In the genomic region with DNA sequence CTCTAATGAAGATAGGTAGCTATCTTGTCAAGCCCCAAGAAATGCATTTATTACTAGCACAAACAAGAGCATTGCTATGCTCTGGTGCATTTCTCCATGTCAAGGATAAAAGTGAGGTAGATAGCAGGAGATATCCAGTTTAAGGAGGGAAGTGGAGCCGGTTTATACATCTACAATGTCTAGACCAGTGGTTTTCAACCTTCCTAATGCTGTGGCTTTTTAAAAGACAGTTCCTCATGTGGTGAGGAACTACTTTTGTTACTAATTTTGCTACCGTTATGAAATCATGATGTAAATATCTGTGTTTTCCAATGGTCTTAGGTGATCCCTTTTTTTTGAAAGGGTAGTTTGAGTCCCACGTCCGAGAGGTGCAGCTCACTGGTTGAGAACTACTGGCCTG, we compare ENCODE assay signal across 19 mouse cellular contexts. TPM values are rescaled to one million over a fixed set of nuclear protein-coding genes. Genes with fewer than 3 reads are reported as not detected.
"Had no signal": no experiment of that assay in that cellular context is flagged by ENCODE, and none has a peak within 500 bp of the region (broad histone marks: within the 10 kb centered on the region; RNA-seq: fewer than 3 reads in every experiment).

No protein-coding gene starts in this region.

- H3K9ac ChIP-seq: lung, embryonic 14.5 days; neural tube, embryonic 13.5 days; neural tube, embryonic 15.5 days had no signal

- ATAC-seq: midbrain, embryonic 16.5 days had no signal

- H3K9me3 ChIP-seq: midbrain, embryonic 10.5 days; neural tube, embryonic 13.5 days; neural tube, embryonic 15.5 days had no signal

- DNase-seq: lung, adult 18-20 months; lung, embryonic 14.5 days; lung, postnatal 10 days; lung, postnatal 4 days; midbrain, embryonic 14.5 days; retina, postnatal 1 day; right cerebral cortex, adult 18-20 months; right cerebral cortex, postnatal 25 days; right cerebral cortex, postnatal 4 days; spleen, adult 18-20 months; thymus, adult 18-20 months; thymus, postnatal 14 days; thymus, postnatal 36 days had no signal

- H3K27me3 ChIP-seq: neural tube, embryonic 13.5 days; neural tube, embryonic 15.5 days had no signal

- H3K36me3 ChIP-seq: neural tube, embryonic 15.5 days had no signal

- H3K4me1 ChIP-seq: midbrain, embryonic 10.5 days; neural tube, embryonic 13.5 days; neural tube, embryonic 15.5 days had no signal

- H3K4me3 ChIP-seq: midbrain, embryonic 10.5 days; myocyte; neural tube, embryonic 13.5 days; neural tube, embryonic 15.5 days had no signal

- H3K27ac ChIP-seq: midbrain, embryonic 10.5 days; neural tube, embryonic 13.5 days; neural tube, embryonic 15.5 days had no signal

- H3K4me2 ChIP-seq: lung, embryonic 14.5 days; neural tube, embryonic 13.5 days; neural tube, embryonic 15.5 days had no signal

RNA-seq across cellular contexts. Expression of gene Gpc5, which starts 37.8 kb away (rescaled TPM):
- polyA plus RNA-seq: myocyte; small intestine, adult 2 months had no signal
